10 mouse cellular contexts compared by ENCODE assay signal in genomic region chr3:145654028-145654427, GRCm38 (mm10). TPM values are rescaled to one million over a fixed set of nuclear protein-coding genes. Genes with fewer than 3 reads are reported as not detected.
DNase-seq lines count a peak whose midpoint lies in the region; ATAC-seq lines count a peak whose summit lies in the region.
"Had no signal": no experiment of that assay in that cellular context is flagged by ENCODE, and none has a peak within 500 bp of the region (broad histone marks: within the 10 kb centered on the region; RNA-seq: fewer than 3 reads in every experiment).

No protein-coding gene starts in this region.

- peak overlapping the region; percentile 75 for H3K4me3 ChIP-seq in heart, embryonic 10.5 days
- H3K4me3 ChIP-seq in liver, embryonic 13.5 days (replicated peaks) = peak overlapping the region; percentile 50; the same call in 1 of the 2 replicates
- peak overlapping the region; percentile 59; the same call in 1 of the 2 replicates for H3K4me3 ChIP-seq in embryonic facial prominence, embryonic 15.5 days (replicated peaks)
- peak overlapping the region; percentile 51; the same call in 1 of the 2 replicates for H3K4me3 ChIP-seq in stomach, embryonic 14.5 days (ENCODE audit: low read depth, low read length)

- DNase-seq in heart, embryonic 10.5 days (ENCODE audit: low spot score) = peak; percentile 76
- DNase-seq in heart, postnatal 14 days = no peak
- no peak for DNase-seq in liver, embryonic 13.5 days
- DNase-seq in liver = no peak
- DNase-seq in layer of hippocampus, postnatal 36 days = no peak
- no peak for DNase-seq in layer of hippocampus, postnatal 14 days (ENCODE audit: low spot score in 2 of 2)
- DNase-seq: thymus, adult 2 months had no signal

- H3K4me2 ChIP-seq in liver, embryonic 13.5 days = no peak overlapping the region
- H3K4me2 ChIP-seq in embryonic facial prominence, embryonic 15.5 days (replicated peaks) = peak overlapping the region; percentile 80; the same call in 1 of the 2 replicates
- H3K4me2 ChIP-seq in stomach, embryonic 14.5 days (replicated peaks; ENCODE audit: low read depth, low read length) = peak overlapping the region; percentile 80

- H3K36me3 ChIP-seq in heart, embryonic 10.5 days = peaks cover 7% of the 10 kb centered on the region
- H3K36me3 ChIP-seq in liver, embryonic 13.5 days = no peaks in the 10 kb centered on the region
- H3K36me3 ChIP-seq in embryonic facial prominence, embryonic 15.5 days = no peaks in the 10 kb centered on the region
- H3K36me3 ChIP-seq in stomach, embryonic 14.5 days (ENCODE audit: control insufficient read depth, insufficient read depth, low read length) = no peaks in the 10 kb centered on the region

- intact Hi-C loops in heart, postnatal 14 days (cut with DNase I) = no loop called here

- H3K9ac ChIP-seq in liver, embryonic 13.5 days = no peak overlapping the region
- H3K9ac ChIP-seq in embryonic facial prominence, embryonic 15.5 days = no peak overlapping the region
- H3K9ac ChIP-seq in stomach, embryonic 14.5 days (replicated peaks; ENCODE audit: low read depth, low read length) = no peak overlapping the region

- 56% methylated on average over 9 of the region's 9 CpGs for WGBS in heart, embryonic 10.5 days
- WGBS in liver, embryonic 13.5 days (ENCODE audit: insufficient replicate concordance) = 81% methylated on average over 9 of the region's 9 CpGs
- 68% methylated on average over 9 of the region's 9 CpGs for WGBS in embryonic facial prominence, embryonic 15.5 days
- 77% methylated on average over 9 of the region's 9 CpGs for WGBS in stomach, embryonic 14.5 days

- H3K9me3 ChIP-seq in heart, embryonic 10.5 days = no peaks in the 10 kb centered on the region
- no peaks in the 10 kb centered on the region for H3K9me3 ChIP-seq in liver, embryonic 13.5 days (replicated peaks)
- H3K9me3 ChIP-seq in embryonic facial prominence, embryonic 15.5 days (replicated peaks) = no peaks in the 10 kb centered on the region
- no peaks in the 10 kb centered on the region for H3K9me3 ChIP-seq in stomach, embryonic 14.5 days (ENCODE audit: control insufficient read depth, low read depth, low read length)

- no peak for ATAC-seq in liver, embryonic 13.5 days (ENCODE audit: low read depth)
- no peak for ATAC-seq in embryonic facial prominence, embryonic 15.5 days (ENCODE audit: insufficient number of reproducible peaks, low FRiP score, low TSS enrichment, low read depth)
- ATAC-seq in stomach, embryonic 14.5 days (ENCODE audit: insufficient number of reproducible peaks, insufficient read depth, low FRiP score, low read depth) = no peak

- no peaks in the 10 kb centered on the region for H3K27me3 ChIP-seq in heart, embryonic 10.5 days (ENCODE audit: insufficient read depth, poor library complexity, severe bottlenecking)
- H3K27me3 ChIP-seq in liver, embryonic 13.5 days = peaks cover 55% of the 10 kb centered on the region
- H3K27me3 ChIP-seq in embryonic facial prominence, embryonic 15.5 days = no peaks in the 10 kb centered on the region
- no peaks in the 10 kb centered on the region for H3K27me3 ChIP-seq in stomach, embryonic 14.5 days (ENCODE audit: control insufficient read depth, insufficient read depth, low read length)

- peaks cover 39% of the 10 kb centered on the region for H3K4me1 ChIP-seq in heart, embryonic 10.5 days
- H3K4me1 ChIP-seq in liver, embryonic 13.5 days (replicated peaks) = peaks cover 12% of the 10 kb centered on the region
- H3K4me1 ChIP-seq in embryonic facial prominence, embryonic 15.5 days = peaks cover 37% of the 10 kb centered on the region
- H3K4me1 ChIP-seq in stomach, embryonic 14.5 days (ENCODE audit: control insufficient read depth, insufficient read depth, low read length) = peaks cover 22% of the 10 kb centered on the region; the same call in 1 of the 2 replicates

- H3K27ac ChIP-seq in heart, embryonic 10.5 days = peak overlapping the region; percentile 97
- H3K27ac ChIP-seq in liver, embryonic 13.5 days = no peak overlapping the region
- no peak overlapping the region for H3K27ac ChIP-seq in embryonic facial prominence, embryonic 15.5 days (replicated peaks)
- H3K27ac ChIP-seq in stomach, embryonic 14.5 days (ENCODE audit: low read length) = peak overlapping the region; percentile 91

RNA-seq across cellular contexts. Expression of gene Ccn1, which starts 4.2 kb away (rescaled TPM):
- 78.7 and 82.7 TPM in 2 replicates for polyA plus RNA-seq in heart, embryonic 10.5 days (2016; fragmentation: Nextera tagmentation; extraction: Ambion mirVana)
- 10 to 100 TPM; 29.1 to 29.7 TPM for total RNA-seq in heart, postnatal 14 days (2021)
- polyA plus RNA-seq in liver, embryonic 13.5 days (2015; fragmentation: Nextera tagmentation; extraction: Ambion mirVana) = 6.3 and 7.5 TPM in 2 replicates
- 62.7 and 66.0 TPM in 2 replicates for polyA plus RNA-seq in embryonic facial prominence, embryonic 15.5 days (2015; fragmentation: Nextera tagmentation; extraction: Ambion mirVana)
- polyA plus RNA-seq in stomach, embryonic 14.5 days (2014; fragmentation: Nextera tagmentation; extraction: Ambion mirVana) = 20.9 and 25.8 TPM in 2 replicates
- total RNA-seq in layer of hippocampus, postnatal 36 days (2021) = 1 to 10 TPM; 4.4 TPM
- total RNA-seq in layer of hippocampus, postnatal 14 days (2021) = 1 to 10 TPM; 7.8 TPM
- total RNA-seq: megakaryocyte progenitor cell, adult 5-6 weeks had no signal

Comparison
In these comparisons a context has a peak if more than half of its experiments do, and no peak if none do; other contexts are left out.
1. H3K27ac ChIP-seq: peak in heart, embryonic 10.5 days (single experiment) and stomach, embryonic 14.5 days (single experiment); none in liver, embryonic 13.5 days (single experiment) and embryonic facial prominence, embryonic 15.5 days (single experiment).
2. Peak in every context shown above with its lines, with median percentiles within 50 percentile points of each other: H3K4me3 ChIP-seq.